8 mouse cellular contexts compared by ENCODE assay signal in genomic region chr16:13867910-13868514, GRCm38 (mm10). TPM values are rescaled to one million over a fixed set of nuclear protein-coding genes. Genes with fewer than 3 reads are reported as not detected.
DNase-seq lines count a peak whose midpoint lies in the region; ATAC-seq and TF ChIP-seq lines count a peak whose summit lies in the region.

No protein-coding gene starts in this region.

- H3K4me2 ChIP-seq in kidney, embryonic 14.5 days (replicated peaks; ENCODE audit: low read depth, low read length), result peak overlapping the region; percentile 45
- peak overlapping the region; percentile 52 for H3K4me2 ChIP-seq in hindbrain, embryonic 13.5 days
- peak overlapping the region; percentile 49 for H3K4me2 ChIP-seq in midbrain, embryonic 14.5 days (ENCODE audit: low read length)

- DNase-seq in kidney, adult 2 months, result no peak
- peak; percentile 19 for DNase-seq in Muller cell, postnatal 12 days (ENCODE audit: inconsistent ontology term)
- DNase-seq in embryo, embryonic 11 days, result peak; percentile 57
- DNase-seq in midbrain, embryonic 14.5 days, result peak; percentile 33
- no peak for DNase-seq in ovary, postnatal 14 days (ENCODE audit: low spot score)
- DNase-seq in adipocyte (ENCODE audit: low spot score), result no peak

- H3K4me3 ChIP-seq in kidney, embryonic 14.5 days (ENCODE audit: low read length), result peak overlapping the region; percentile 28
- no peak overlapping the region for H3K4me3 ChIP-seq in kidney, adult 2 months (ENCODE audit: insufficient read depth, low read depth, low read length)
- H3K4me3 ChIP-seq in hindbrain, embryonic 13.5 days, result peak overlapping the region; percentile 34
- peak overlapping the region; percentile 30 for H3K4me3 ChIP-seq in midbrain, embryonic 14.5 days (replicated peaks; ENCODE audit: low read depth, low read length)

- H3K27me3 ChIP-seq in kidney, embryonic 14.5 days (ENCODE audit: control insufficient read depth, insufficient read depth, low read length), result no peaks in the 10 kb centered on the region
- no peaks in the 10 kb centered on the region for H3K27me3 ChIP-seq in kidney, adult 2 months (replicated peaks; ENCODE audit: control insufficient read depth, insufficient read depth, low read length)
- no peaks in the 10 kb centered on the region for H3K27me3 ChIP-seq in hindbrain, embryonic 13.5 days
- H3K27me3 ChIP-seq in midbrain, embryonic 14.5 days (ENCODE audit: control insufficient read depth, insufficient read depth, low read length), result no peaks in the 10 kb centered on the region

- 10% methylated on average over 42 of the region's 42 CpGs for WGBS in kidney, embryonic 14.5 days
- 65% methylated on average over 42 of the region's 42 CpGs for WGBS in kidney, adult 2 months
- 2% methylated on average over 42 of the region's 42 CpGs for WGBS in hindbrain, embryonic 13.5 days
- 5% methylated on average over 42 of the region's 42 CpGs for WGBS in midbrain, embryonic 14.5 days

- peaks cover 27% of the 10 kb centered on the region for H3K36me3 ChIP-seq in kidney, embryonic 14.5 days (ENCODE audit: control insufficient read depth, insufficient read depth, low read length)
- peaks cover 8% of the 10 kb centered on the region for H3K36me3 ChIP-seq in kidney, adult 2 months (ENCODE audit: control insufficient read depth, insufficient read depth, low read length)
- peaks cover 21% of the 10 kb centered on the region for H3K36me3 ChIP-seq in hindbrain, embryonic 13.5 days
- peaks cover 22% of the 10 kb centered on the region for H3K36me3 ChIP-seq in midbrain, embryonic 14.5 days (ENCODE audit: control insufficient read depth, insufficient read depth, low read length)

- H3K4me1 ChIP-seq in kidney, embryonic 14.5 days (ENCODE audit: control insufficient read depth, insufficient read depth, low read length), result no peaks in the 10 kb centered on the region
- no peaks in the 10 kb centered on the region for H3K4me1 ChIP-seq in kidney, adult 2 months (ENCODE audit: control insufficient read depth, insufficient read depth, low read length)
- peaks cover 9% of the 10 kb centered on the region for H3K4me1 ChIP-seq in hindbrain, embryonic 13.5 days (replicated peaks)
- no peaks in the 10 kb centered on the region for H3K4me1 ChIP-seq in midbrain, embryonic 14.5 days (ENCODE audit: control insufficient read depth, insufficient read depth, low read length)

- no peak for TF ChIP-seq CTCF in kidney, adult 2 months (conservative IDR thresholded peaks at IDR 0.05; ENCODE audit: insufficient read depth, insufficient read length, low read depth, low read length)

- H3K9ac ChIP-seq in kidney, embryonic 14.5 days (ENCODE audit: low read depth, low read length), result peak overlapping the region; percentile 45; the same call in 1 of the 2 replicates
- peak overlapping the region; percentile 56 for H3K9ac ChIP-seq in hindbrain, embryonic 13.5 days
- peak overlapping the region; percentile 34 for H3K9ac ChIP-seq in midbrain, embryonic 14.5 days (replicated peaks; ENCODE audit: low read length)

- no peak for TF ChIP-seq POLR2A in kidney, adult 2 months (IDR thresholded peaks at IDR 0.05; ENCODE audit: low read depth, low read length)

- H3K27ac ChIP-seq in kidney, embryonic 14.5 days (ENCODE audit: low read depth, low read length), result no peak overlapping the region
- no peak overlapping the region for H3K27ac ChIP-seq in kidney, adult 2 months (ENCODE audit: insufficient read depth, low read depth, low read length)
- H3K27ac ChIP-seq in hindbrain, embryonic 13.5 days, result peak overlapping the region; percentile 64
- H3K27ac ChIP-seq in midbrain, embryonic 14.5 days (replicated peaks; ENCODE audit: low read depth, low read length), result peak overlapping the region; percentile 26; the same call in 1 of the 2 replicates

- peak; percentile 80; the same call in 1 of the 2 replicates for ATAC-seq in kidney, embryonic 14.5 days (ENCODE audit: low FRiP score, low TSS enrichment)
- peak; percentile 83 for ATAC-seq in hindbrain, embryonic 13.5 days (ENCODE audit: low FRiP score)
- ATAC-seq in midbrain, embryonic 14.5 days (ENCODE audit: low FRiP score, low TSS enrichment), result peak; percentile 62

- no peaks in the 10 kb centered on the region for H3K9me3 ChIP-seq in kidney, embryonic 14.5 days (ENCODE audit: control insufficient read depth, low read length)
- no peaks in the 10 kb centered on the region for H3K9me3 ChIP-seq in hindbrain, embryonic 13.5 days
- no peaks in the 10 kb centered on the region for H3K9me3 ChIP-seq in midbrain, embryonic 14.5 days (ENCODE audit: control insufficient read depth, low read length)

RNA-seq across cellular contexts. Expression of gene Pdxdc1, which starts 34.9 kb away (rescaled TPM):
- 49.5 and 87.5 TPM in 2 replicates for polyA plus RNA-seq in kidney, embryonic 14.5 days (2014; fragmentation: Nextera tagmentation; extraction: Ambion mirVana)
- polyA plus RNA-seq in kidney, adult 2 months (2012; rRNA removed), result 77.3 and 85.4 TPM in 2 replicates
- polyA plus RNA-seq in hindbrain, embryonic 13.5 days (2015; fragmentation: Nextera tagmentation; extraction: Ambion mirVana), result 67.3 and 74.7 TPM in 2 replicates
- polyA plus RNA-seq in midbrain, embryonic 14.5 days (2014; fragmentation: Nextera tagmentation; extraction: Ambion mirVana), result 54.7 and 77.8 TPM in 2 replicates

RNA-seq across cellular contexts. Expression of gene Mpv17l, which starts 34.9 kb away (rescaled TPM):
- polyA plus RNA-seq in kidney, embryonic 14.5 days (2014; fragmentation: Nextera tagmentation; extraction: Ambion mirVana), result 5.3 and 5.8 TPM in 2 replicates
- 363 and 893 TPM in 2 replicates for polyA plus RNA-seq in kidney, adult 2 months (2012; rRNA removed)
- 16.0 and 17.0 TPM in 2 replicates for polyA plus RNA-seq in hindbrain, embryonic 13.5 days (2015; fragmentation: Nextera tagmentation; extraction: Ambion mirVana)
- polyA plus RNA-seq in midbrain, embryonic 14.5 days (2014; fragmentation: Nextera tagmentation; extraction: Ambion mirVana), result 22.0 and 23.4 TPM in 2 replicates

RNA-seq across cellular contexts. Expression of gene Ntan1, which starts 49.4 kb away (rescaled TPM):
- 149 and 162 TPM in 2 replicates for polyA plus RNA-seq in kidney, embryonic 14.5 days (2014; fragmentation: Nextera tagmentation; extraction: Ambion mirVana)
- polyA plus RNA-seq in kidney, adult 2 months (2012; rRNA removed), result 60.5 and 67.9 TPM in 2 replicates
- polyA plus RNA-seq in hindbrain, embryonic 13.5 days (2015; fragmentation: Nextera tagmentation; extraction: Ambion mirVana), result 224 and 232 TPM in 2 replicates
- 205 and 213 TPM in 2 replicates for polyA plus RNA-seq in midbrain, embryonic 14.5 days (2014; fragmentation: Nextera tagmentation; extraction: Ambion mirVana)

Comparison
In these comparisons a context has a peak if more than half of its experiments do, and no peak if none do; other contexts are left out.
1. RNA of gene Mpv17l, which starts 34.9 kb away (polyA plus RNA-seq): 363 to 893 TPM in kidney, adult 2 months; 22.0 to 23.4 TPM in midbrain, embryonic 14.5 days, 16.0 to 17.0 TPM in hindbrain, embryonic 13.5 days and 5.3 to 5.8 TPM in kidney, embryonic 14.5 days; every median in the first group is over 10 times any median in the second.
2. H3K27ac ChIP-seq: peak in hindbrain, embryonic 13.5 days (single experiment) and midbrain, embryonic 14.5 days (single experiment); none in kidney, embryonic 14.5 days (single experiment) and kidney, adult 2 months (single experiment).
3. DNase-seq: peak in Muller cell, postnatal 12 days (single experiment), embryo, embryonic 11 days (single experiment) and midbrain, embryonic 14.5 days (single experiment); none in kidney, adult 2 months (single experiment), ovary, postnatal 14 days (single experiment) and adipocyte (single experiment).
4. Peak in every context shown above with its lines, with median percentiles within 50 percentile points of each other: ATAC-seq, H3K4me2 ChIP-seq and H3K9ac ChIP-seq.